Mouse (Mus musculus): ENCODE data around the gene Aldh4a1.

The Aldh4a1 gene

GRCm38 (mm10) chr4:139619765-139620164 lies 2.9 kb upstream of the Aldh4a1 start:
- ATAC-seq (ENCODE audit: low TSS enrichment), result no peak

GRCm38 (mm10) chr4:139623434-139624115 lies 909 bp downstream of the Aldh4a1 start:
- no peak for ATAC-seq (ENCODE audit: low TSS enrichment)

GRCm38 (mm10) chr4:139624116-139624489 lies 1.4 kb downstream of the Aldh4a1 start:
- ATAC-seq (ENCODE audit: low TSS enrichment), result no peak

- ATAC-seq (ENCODE audit: low TSS enrichment), result no peak
Observed at GRCm38 (mm10) chr4:139624706-139625105, 2.0 kb downstream of the Aldh4a1 start.

GRCm38 (mm10) chr4:139627361-139627760 lies 4.7 kb downstream of the Aldh4a1 start:
- ATAC-seq (ENCODE audit: low TSS enrichment), result no peak

GRCm38 (mm10) chr4:139630171-139630570 lies 7.5 kb downstream of the Aldh4a1 start:
- ATAC-seq (ENCODE audit: low TSS enrichment), result no peak

GRCm38 (mm10) chr4:139631141-139631540 lies 8.5 kb downstream of the Aldh4a1 start:
- ATAC-seq (ENCODE audit: low TSS enrichment), result no peak

GRCm38 (mm10) chr4:139631569-139632253 lies 9.0 kb downstream of the Aldh4a1 start:
- ATAC-seq (ENCODE audit: low TSS enrichment), result no peak

GRCm38 (mm10) chr4:139632254-139632580 lies 9.6 kb downstream of the Aldh4a1 start:
- ATAC-seq (ENCODE audit: low TSS enrichment), result no peak

GRCm38 (mm10) chr4:139636373-139636772 lies 13.7 kb downstream of the Aldh4a1 start:
- ATAC-seq (ENCODE audit: low TSS enrichment), result no peak

- ATAC-seq (ENCODE audit: low TSS enrichment), result no peak
Observed at GRCm38 (mm10) chr4:139637847-139638246, 15.2 kb downstream of the Aldh4a1 start.

GRCm38 (mm10) chr4:139638356-139638755 lies 15.7 kb downstream of the Aldh4a1 start:
- ATAC-seq (ENCODE audit: low TSS enrichment), result no peak

- no peak for ATAC-seq (ENCODE audit: low TSS enrichment)
Observed at GRCm38 (mm10) chr4:139639801-139640200, 17.1 kb downstream of the Aldh4a1 start.

GRCm38 (mm10) chr4:139640333-139640732 lies 17.7 kb downstream of the Aldh4a1 start:
- no peak for ATAC-seq (ENCODE audit: low TSS enrichment)

- ATAC-seq (ENCODE audit: low TSS enrichment), result no peak
Observed at GRCm38 (mm10) chr4:139640775-139641174, 18.1 kb downstream of the Aldh4a1 start.

GRCm38 (mm10) chr4:139641829-139642425 lies 19.3 kb downstream of the Aldh4a1 start:
- ATAC-seq (ENCODE audit: low TSS enrichment), result no peak

GRCm38 (mm10) chr4:139643972-139644371 lies 21.3 kb downstream of the Aldh4a1 start:
- ATAC-seq (ENCODE audit: low TSS enrichment), result 0 out of 2 replicates have a peak, but pooled peaks have one; percentile 62

- no peak for ATAC-seq (ENCODE audit: low TSS enrichment)
Observed at GRCm38 (mm10) chr4:139646916-139647315, 24.2 kb downstream of the Aldh4a1 start.

- ATAC-seq (ENCODE audit: low TSS enrichment), result no peak
Observed at GRCm38 (mm10) chr4:139650086-139650743, 27.5 kb downstream of the Aldh4a1 start.

- no peak for ATAC-seq (ENCODE audit: low TSS enrichment)
Observed at GRCm38 (mm10) chr4:139650907-139651306, 28.2 kb downstream of the Aldh4a1 start.

GRCm38 (mm10) chr4:139653238-139653637 lies 30.6 kb downstream of the Aldh4a1 start, which contains the start of gene Tas1r2:
Tas1r2 (plus strand) TSS chr4:139653538.
- ATAC-seq (ENCODE audit: low TSS enrichment), result no peak

GRCm38 (mm10) chr4:139661897-139662296 lies 39.2 kb downstream of the Aldh4a1 start:
- no peak for ATAC-seq (ENCODE audit: low TSS enrichment)

- no peak for ATAC-seq (ENCODE audit: low TSS enrichment)
Observed at GRCm38 (mm10) chr4:139667632-139668031, 45.0 kb downstream of the Aldh4a1 start.
